Mouse (Mus musculus): Measurements from ENCODE around the gene Slamf9.
A peak's percentile ranks its signal among the peaks of the same experiment; 100 is the strongest.

Slamf9 gene

DNA sequence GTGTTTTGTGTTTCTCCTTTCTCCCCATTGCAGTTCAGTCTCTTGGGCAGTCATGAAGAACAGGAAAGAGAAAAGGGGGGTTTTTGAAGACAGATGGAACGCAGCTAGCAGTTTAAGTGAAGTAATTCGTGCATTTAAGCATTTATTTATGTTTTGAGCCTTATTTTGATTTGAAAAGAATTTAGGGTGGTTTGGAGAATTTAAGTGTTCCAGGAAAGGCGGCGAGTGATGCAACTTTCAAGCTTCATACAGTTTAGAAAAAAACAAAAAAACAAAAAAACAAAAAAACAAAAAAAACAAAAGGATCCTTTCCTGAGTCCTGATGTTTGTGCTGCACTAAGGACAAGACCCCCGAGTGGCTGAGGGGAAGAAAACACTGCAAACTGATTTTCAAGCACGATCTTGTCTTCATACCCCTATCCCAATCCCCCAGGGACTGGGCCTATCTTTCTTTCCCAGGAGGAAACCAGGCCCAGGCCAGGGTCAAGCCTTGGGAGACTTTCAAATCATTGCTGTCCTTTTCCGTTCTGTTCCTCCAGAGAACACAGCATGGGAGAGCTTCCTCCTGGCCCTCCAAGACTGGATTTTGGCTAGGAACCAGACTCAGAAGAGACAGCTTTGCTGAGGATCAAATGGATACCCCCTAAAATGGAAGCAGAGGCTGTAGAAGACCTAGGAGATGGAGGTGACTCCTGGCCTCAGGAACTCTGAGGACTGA is 39.6 kb downstream of the Slamf9 start:
- no peak for DNase-seq (ENCODE audit: low read depth)

DNA sequence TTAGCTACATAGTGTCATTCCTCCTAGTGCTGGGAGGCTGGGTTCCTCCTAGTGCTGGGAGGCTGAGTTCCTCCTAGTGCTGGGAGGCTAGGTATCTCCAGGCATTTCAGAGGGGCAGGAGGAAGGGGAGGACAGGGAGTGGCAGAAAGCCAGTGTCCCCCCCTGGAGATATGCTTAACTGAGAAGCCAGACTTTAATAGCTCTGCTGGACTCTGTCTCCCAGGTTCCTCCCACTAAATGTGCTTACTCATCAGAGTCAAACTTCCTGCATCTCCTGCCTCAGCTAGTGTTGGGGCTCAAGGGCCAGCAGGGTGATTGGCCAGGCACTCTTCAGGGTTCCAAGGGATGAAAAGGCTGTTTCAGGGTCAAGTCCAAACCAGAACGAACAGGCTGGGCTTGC is 40.2 kb downstream of the Slamf9 start:
- DNase-seq (ENCODE audit: low read depth): no peak

DNA sequence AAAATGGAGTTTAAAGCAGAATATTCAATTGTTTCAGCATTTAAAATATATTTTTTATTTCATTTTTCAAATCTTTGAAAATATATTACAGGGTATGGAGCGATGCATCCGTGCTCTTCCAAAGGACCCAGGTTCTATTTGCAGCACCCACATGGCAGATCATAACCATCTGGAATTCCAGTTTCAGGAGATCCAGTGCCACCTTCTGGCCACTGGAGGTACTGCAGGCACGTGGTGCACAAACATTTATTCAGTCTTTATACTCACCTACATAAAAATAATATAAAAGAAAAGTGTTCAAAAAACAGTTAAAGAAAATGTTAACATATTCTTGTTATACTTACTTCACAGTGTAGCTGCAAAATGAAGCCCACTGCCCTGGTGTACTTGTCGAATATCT is 42.9 kb downstream of the Slamf9 start:
- peak; percentile 57 for DNase-seq (ENCODE audit: low read depth)

DNA sequence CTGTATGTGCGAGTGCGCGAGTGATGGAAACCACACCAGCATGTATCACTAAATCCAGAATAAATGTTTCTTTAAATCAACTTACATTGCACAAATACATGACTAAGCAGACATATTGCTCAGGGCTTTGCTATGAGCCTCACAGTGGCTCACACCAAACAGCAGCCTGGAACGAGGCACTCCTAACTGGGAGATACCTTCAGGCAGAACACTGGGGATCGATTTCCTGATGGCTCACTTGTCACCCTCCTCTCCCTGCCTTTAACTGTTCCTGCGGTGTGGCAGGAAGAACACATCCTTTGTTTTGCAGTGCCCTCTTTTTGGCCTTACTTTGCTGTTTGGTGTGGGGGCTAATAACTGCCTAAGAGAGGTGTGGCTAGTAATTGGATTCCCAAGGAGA is 44.5 kb downstream of the Slamf9 start:
- peak; percentile 23 for DNase-seq (ENCODE audit: low read depth)

DNA sequence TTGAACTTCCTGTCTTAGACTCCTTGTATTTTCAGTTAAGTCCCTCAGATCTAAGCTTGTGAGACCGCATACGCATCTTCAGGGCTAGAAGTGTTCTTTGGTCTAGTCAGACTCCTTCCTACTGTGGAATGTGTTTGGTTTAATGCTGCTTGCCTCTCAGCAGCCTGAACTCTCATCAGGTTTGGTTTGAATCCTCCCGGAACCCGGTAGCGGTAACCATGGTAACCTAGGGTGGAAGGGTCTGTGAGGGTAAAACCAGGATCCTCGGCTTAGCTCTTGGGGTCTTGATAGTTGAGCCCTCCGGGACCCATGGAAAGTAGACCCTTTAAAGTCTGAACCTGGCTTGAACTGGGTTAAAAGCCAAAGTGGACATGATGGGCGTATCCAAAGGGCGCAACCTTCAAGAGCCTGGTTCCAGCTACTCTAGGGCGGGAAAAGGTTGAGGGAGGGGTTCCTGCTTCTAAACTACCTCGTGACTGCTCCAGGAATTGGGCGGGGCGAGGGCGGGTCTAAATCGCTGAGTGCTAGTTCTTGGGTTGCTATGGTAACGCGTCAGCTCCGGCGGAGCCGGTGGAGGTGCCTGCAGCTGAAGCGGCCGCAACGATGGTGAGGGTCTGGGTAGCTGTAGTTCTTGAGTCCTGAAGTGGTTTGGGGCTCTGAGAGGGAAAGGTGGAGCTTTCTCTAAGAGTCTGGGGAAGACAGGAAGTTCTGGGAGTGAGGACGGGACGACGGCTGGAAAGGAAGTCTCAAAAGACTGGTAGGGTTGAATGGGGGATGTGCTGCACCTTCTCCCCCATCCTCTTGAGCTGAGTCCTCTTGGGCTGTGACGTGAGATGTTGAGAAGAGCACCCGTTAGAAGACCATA is 45.6 kb downstream of the Slamf9 start, which contains the start of gene Cfap45:
Gene Cfap45 (plus strand): TSS at position 226 of the 865 bp plus-strand sequence.
- peak; percentile 97 for DNase-seq (ENCODE audit: low read depth)

DNA sequence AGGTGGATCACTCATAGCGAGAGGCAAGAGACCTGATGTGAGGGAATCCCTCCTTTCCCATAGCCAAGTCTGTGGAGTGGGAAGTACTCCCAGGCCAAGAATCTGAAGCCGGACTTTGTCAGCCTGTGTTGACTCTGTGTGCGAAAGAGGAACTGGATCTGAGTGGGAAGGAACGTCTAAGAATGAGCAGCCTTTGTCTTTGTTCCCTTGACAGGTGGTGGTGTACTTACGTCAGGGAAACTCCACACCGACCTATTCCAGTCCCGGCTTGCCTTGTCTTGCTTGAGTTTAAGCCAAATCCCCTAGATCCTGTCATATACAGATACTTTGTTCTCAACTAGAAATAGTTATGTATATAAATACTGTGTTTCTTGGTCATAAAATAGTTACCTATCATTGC is 47.4 kb downstream of the Slamf9 start:
- DNase-seq (ENCODE audit: low read depth): peak; percentile 24

DNA sequence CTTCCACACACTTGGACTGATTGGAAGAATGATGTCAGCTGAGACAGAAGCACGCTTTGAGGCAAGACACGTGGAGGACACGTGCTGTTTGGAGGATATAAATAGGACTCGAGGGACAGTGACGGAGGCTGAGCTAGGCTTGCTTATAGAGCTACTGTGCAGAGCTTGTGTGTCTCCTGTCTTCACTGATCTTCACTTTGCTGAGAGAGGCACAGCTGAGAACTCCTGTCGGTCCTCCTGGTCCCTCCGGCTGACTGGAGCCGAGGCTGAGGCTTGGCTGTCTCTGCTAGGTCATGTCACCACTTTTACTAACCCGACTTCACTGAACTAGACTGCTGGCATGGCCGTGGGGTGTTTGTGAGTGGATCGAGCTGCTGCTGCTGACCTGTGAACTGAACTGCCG is 48.5 kb downstream of the Slamf9 start:
- DNase-seq (ENCODE audit: low read depth): peak; percentile 29

DNA sequence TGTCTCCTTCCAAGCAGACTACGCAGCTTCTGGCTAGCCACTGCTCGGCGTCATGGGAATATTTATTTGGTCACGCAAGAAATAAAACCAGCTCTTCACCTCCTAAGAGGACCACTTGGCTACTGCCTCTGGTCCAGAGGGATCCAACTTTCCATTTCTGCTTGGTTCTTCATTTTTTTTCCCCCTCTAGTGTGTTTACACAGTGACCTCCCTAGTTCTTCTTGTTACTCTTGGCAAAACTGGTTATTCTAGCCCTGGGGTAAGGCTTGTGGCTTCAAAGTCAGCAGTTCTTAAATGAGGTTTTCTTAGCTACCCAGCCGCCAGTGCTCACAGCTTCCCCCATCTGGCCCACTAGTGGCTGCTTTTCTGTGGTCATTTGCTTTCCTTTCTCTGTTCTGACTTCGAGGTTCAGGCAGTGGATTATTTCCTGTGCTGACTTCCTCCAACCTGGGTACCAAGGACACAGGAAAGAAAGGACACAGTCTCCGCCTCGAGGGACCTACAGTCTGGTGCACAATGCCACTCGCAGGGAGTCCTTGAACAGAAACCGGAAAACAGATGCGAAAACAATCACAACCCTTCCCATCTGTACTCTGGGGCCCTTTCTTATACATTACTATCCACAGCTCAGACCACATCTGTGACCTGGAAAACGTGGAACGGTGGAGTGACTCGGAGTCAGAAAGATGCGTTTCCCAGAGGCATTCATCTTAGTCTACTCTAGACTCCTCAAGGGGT is 50.0 kb downstream of the Slamf9 start:
- DNase-seq (ENCODE audit: low read depth): peak; percentile 81

DNA sequence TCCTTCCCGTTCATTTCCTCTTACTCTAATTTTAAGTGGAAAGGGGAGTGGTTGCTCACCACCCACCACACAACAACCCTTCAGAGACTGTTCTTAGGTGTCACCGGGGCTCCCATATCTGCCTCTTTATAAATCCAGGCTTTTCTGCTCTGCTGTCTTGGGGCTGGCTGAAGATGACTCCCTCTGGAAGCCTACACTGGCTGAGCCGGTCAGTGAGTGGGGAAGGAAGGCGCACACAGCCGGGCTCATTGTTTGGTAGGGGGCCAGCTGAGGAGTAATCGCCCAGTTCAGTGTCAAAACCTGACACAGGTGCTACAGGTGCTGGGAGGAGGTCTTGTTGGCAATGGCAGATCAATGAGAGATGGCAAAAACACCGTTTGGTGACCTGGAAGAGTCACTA is 50.8 kb downstream of the Slamf9 start:
- peak; percentile 48 for DNase-seq (ENCODE audit: low read depth)

DNA sequence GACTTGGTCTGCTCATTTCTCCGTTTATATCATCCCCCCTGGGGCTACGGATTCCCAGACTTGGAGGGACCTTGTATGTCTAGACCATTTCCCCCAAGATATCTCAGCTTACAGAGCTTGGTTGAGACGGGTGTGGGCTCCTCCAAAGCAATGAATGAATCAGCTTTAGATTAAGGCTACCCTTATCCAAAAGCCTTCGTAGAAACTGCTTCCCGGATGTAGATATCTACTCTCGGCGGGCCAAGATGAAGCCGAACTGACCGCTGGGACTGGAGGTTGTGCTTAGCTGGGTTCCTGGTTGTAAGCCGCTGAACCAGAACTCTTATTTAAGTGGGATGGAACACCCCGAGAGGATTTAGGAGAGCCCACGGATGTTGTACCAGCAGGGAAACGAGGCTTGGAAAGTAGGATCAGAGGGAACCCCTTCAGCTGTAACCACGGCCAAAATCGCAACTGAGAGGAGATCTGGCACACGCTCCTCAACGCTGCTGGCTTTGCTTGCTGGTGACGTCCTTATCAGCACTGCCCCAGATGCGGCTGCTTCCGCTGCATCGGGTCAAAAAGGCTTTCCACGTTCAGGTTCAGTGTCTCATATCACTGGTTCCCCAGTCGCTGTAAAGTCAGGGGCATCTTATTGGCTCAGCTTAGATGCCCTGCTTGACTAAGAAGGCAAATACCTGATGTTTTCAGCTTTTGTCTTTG is 51.4 kb downstream of the Slamf9 start:
- DNase-seq (ENCODE audit: low read depth): peak; percentile 77

DNA sequence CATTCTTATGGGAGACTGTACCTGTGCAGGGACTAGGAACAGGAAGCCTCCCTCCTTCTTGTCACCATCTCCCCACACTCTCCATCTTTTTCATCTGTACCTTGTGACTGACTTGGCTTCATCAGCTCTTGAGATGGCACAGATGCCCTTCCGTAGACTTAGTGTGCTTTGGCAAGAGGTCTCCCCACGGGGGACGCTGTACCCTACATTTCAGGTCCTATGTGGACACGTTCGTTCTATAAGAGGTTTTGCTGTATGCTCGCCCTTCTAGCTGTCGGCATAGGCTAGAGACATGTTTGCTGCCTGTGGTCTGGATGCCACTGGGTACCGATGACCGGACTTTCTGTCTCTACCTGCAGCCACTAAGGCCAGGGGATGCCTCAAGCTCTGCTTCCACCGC is 52.3 kb downstream of the Slamf9 start:
- DNase-seq (ENCODE audit: low read depth): no peak

Measured in induced T-regulatory cell, adult 2 months (primary cell).